Mouse (Mus musculus) limb, embryonic 14.5 days (tissue): ENCODE results near the gene Cdh1. TPM values are rescaled to one million over a fixed set of nuclear protein-coding genes. Genes with fewer than 3 reads are reported as not detected.

Source experiments
- ATAC-seq: fragments of 200-750 bp; cut with Nextera tagmentation; 2 replicates; pipeline ENCODE4 v1.8.0; 2017; ENCODE audit warnings: low read depth, moderate number of reproducible peaks, moderate TSS enrichment; ENCODE audit not compliant: low FRiP score
- DNase-seq: peaks from one replicate; pipeline ENCODE4 v3.0.0-alpha.2; 2015; ENCODE audit warnings: low spot score
- H3K27ac ChIP-seq: fragments of 300-500 bp; sonication (generic); replicated peaks from 2 replicates; pipeline ENCODE4 v1.5.1; 2014; ENCODE audit warnings: low read depth, mild to moderate bottlenecking, low read length, moderate library complexity, mixed read lengths
- H3K27me3 ChIP-seq: fragments of 300-500 bp; sonication (generic); 2 replicates; pipeline ENCODE4 v1.6.1; 2014; ENCODE audit warnings: low read length, mixed read lengths; ENCODE audit not compliant: control insufficient read depth, insufficient read depth
- H3K36me3 ChIP-seq: fragments of 300-500 bp; sonication (generic); 2 replicates; pipeline ENCODE4 v1.6.1; 2014; ENCODE audit warnings: mild to moderate bottlenecking, low read length, moderate library complexity, mixed read lengths; ENCODE audit not compliant: control insufficient read depth, insufficient read depth
- H3K4me1 ChIP-seq: fragments of 300-500 bp; sonication (generic); 2 replicates; pipeline ENCODE4 v1.6.1; 2014; ENCODE audit warnings: antibody characterized with exemption, low read length, mixed read lengths; ENCODE audit not compliant: control insufficient read depth, insufficient read depth
- H3K4me2 ChIP-seq: fragments of 300-500 bp; sonication (generic); replicated peaks from 2 replicates; pipeline ENCODE4 v1.6.1; 2014; ENCODE audit warnings: low read depth, mild to moderate bottlenecking, low read length, moderate library complexity; ENCODE audit not compliant: severe bottlenecking
- H3K4me3 ChIP-seq: fragments of 300-500 bp; sonication (generic); replicated peaks from 2 replicates; pipeline ENCODE4 v1.5.1; 2014; ENCODE audit warnings: low read length
- H3K9ac ChIP-seq: fragments of 300-500 bp; sonication (generic); 2 replicates; pipeline ENCODE4 v1.6.1; 2014; ENCODE audit warnings: mild to moderate bottlenecking, low read depth, low read length, moderate library complexity; ENCODE audit not compliant: severe bottlenecking
- H3K9me3 ChIP-seq: fragments of 300-500 bp; sonication (generic); 2 replicates; pipeline ENCODE4 v1.6.1; 2016; ENCODE audit warnings: low read length; ENCODE audit not compliant: control insufficient read depth
- POLR2A ChIP-seq: fragments of 200-500 bp; IDR thresholded peaks from 2 replicates; pipeline ENCODE4 v1.8.0; 2012; ENCODE audit warnings: inconsistent platforms, mild to moderate bottlenecking, moderate library complexity, borderline replicate concordance; ENCODE audit not compliant: insufficient read depth, insufficient read length; ENCODE audit errors: extremely low read depth
- WGBS: fragments of 180-500 bp; shearing (Covaris S2); extraction: QIAGEN DNeasy Blood & Tissue Kit; methylation state at CpG from one replicate; pipeline ENCODE4 v1.1.7; 2014; 5-methylcytosine and 5-hydroxymethylcytosine counted together
- polyA plus RNA-seq, 2 experiments: library from polyadenylated mRNA; depleted of rRNA in 1 of 2; stranded (reverse) in 1 of 2; unstranded in 1 of 2; fragments of >200 nt; fragmentation: Nextera tagmentation in 1 of 2; extraction: Ambion mirVana in 1 of 2; gene quantifications; 2 replicates each; pipeline versions ENCODE4 v1.2.1 to v1.2.3; 2012 to 2014

Cdh1 gene
- polyA plus RNA-seq, 2 experiments: 25.2 to 58.6 TPM

- Histone ChIP-seq H3K9ac (no peak overlapping the region), H3K9me3 (no peaks in the 10 kb centered on the region), H3K27me3 (no peaks in the 10 kb centered on the region), H3K4me3 (no peak overlapping the region), H3K27ac (no peak overlapping the region), H3K36me3 (no peaks in the 10 kb centered on the region), H3K4me2 (no peak overlapping the region), H3K4me1 (no peaks in the 10 kb centered on the region)
- no peak for TF ChIP-seq POLR2A
- ATAC-seq: no peak
- DNase-seq: no peak
These were observed 52.9 kb downstream of the Cdh1 start for GRCm38 (mm10) chr8:106656046-106656445.

DNA sequence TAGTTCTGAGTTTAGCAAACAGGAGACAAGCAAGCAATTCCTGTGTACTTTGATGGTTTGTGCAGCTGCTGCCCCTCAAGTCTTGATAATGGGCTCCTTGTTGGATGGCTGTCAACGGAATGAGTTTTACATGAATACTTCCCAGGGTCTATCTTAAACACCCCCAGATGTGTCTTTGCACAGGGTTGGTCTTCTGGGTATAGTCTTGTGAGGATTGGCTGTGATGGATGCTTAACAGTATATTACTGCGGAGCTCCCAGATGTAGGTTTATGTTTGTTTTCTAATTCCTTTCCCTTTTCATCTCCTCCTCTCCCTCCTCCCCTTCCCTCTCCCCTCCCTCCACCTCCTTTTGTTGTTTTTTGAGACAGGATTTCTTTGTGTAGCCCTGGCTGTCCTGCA lies 69.6 kb downstream of the Cdh1 start:
- WGBS: 27% methylated on average over 2 of the region's 2 CpGs
- TF ChIP-seq POLR2A: no peak
- H3K4me1 ChIP-seq: no peaks in the 10 kb centered on the region

DNA sequence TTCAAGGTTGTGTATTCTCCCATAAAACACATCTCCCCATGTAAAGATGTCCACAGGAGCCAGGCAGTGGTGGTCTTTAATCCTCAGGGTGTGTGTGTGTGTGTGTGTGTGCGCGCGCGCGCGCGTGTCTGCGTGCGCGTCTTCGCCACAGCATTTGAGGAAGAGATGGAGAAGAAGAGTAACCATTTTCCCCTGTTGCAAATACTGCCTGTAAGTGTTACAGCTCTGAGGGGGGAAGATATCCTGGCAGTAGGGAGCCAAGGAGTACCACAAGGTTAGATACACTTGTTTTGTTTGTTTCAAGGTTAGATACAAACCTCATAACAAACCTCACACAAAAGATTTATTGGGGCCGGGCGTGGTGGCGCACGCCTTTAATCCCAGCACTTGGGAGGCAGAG lies 71.2 kb downstream of the Cdh1 start:
- H3K27ac ChIP-seq: no peak overlapping the region
- no peak overlapping the region for H3K4me3 ChIP-seq
- no peak for ATAC-seq
- no peak for DNase-seq
- 98% methylated on average over 15 of the region's 15 CpGs for WGBS
- H3K9me3 ChIP-seq: no peaks in the 10 kb centered on the region
- no peaks in the 10 kb centered on the region for H3K4me1 ChIP-seq
- no peak overlapping the region for H3K9ac ChIP-seq
- no peak for TF ChIP-seq POLR2A
- no peaks in the 10 kb centered on the region for H3K27me3 ChIP-seq
- no peak overlapping the region for H3K4me2 ChIP-seq
- H3K36me3 ChIP-seq: no peaks in the 10 kb centered on the region

More for the DNA sequence above, 69.6 kb downstream of the Cdh1 start:
- no peaks in the 10 kb centered on the region for H3K27me3 ChIP-seq
- DNase-seq (peak; percentile 26), ATAC-seq (peak; percentile 50; the same call in 1 of the 2 replicates)
- H3K9ac ChIP-seq: no peak overlapping the region
- H3K9me3 ChIP-seq: no peaks in the 10 kb centered on the region
- H3K27ac ChIP-seq: no peak overlapping the region
- H3K4me2 ChIP-seq: no peak overlapping the region
- H3K36me3 ChIP-seq: no peaks in the 10 kb centered on the region
- no peak overlapping the region for H3K4me3 ChIP-seq

DNA sequence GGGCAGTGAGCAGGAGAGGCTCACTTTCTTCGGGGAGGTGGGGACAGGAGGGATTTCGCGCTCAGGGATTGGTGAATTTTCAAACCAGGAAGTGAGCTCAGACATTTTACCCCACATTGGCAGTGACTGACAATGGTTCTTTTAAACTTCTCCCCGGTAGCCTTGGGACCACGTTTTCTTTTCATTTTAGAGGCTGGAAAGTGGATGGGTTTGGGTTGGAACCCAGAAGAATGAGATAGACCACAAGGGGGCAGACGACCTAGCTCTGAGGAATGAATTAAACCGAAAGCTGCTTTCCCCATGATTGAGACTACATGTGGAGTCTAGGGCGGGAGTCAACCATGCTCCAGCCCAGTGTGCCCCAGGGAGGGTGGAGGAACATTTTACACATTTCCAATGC lies 71.7 kb downstream of the Cdh1 start:
- no peak overlapping the region for H3K4me3 ChIP-seq
- no peaks in the 10 kb centered on the region for H3K4me1 ChIP-seq
- no peak for ATAC-seq
- TF ChIP-seq POLR2A: no peak
- H3K27ac ChIP-seq: no peak overlapping the region
- H3K36me3 ChIP-seq: no peaks in the 10 kb centered on the region
- no peak overlapping the region for H3K9ac ChIP-seq
- WGBS: 74% methylated on average over 8 of the region's 8 CpGs
- no peak for DNase-seq
- H3K4me2 ChIP-seq: no peak overlapping the region
- no peaks in the 10 kb centered on the region for H3K9me3 ChIP-seq
- H3K27me3 ChIP-seq: no peaks in the 10 kb centered on the region

DNA sequence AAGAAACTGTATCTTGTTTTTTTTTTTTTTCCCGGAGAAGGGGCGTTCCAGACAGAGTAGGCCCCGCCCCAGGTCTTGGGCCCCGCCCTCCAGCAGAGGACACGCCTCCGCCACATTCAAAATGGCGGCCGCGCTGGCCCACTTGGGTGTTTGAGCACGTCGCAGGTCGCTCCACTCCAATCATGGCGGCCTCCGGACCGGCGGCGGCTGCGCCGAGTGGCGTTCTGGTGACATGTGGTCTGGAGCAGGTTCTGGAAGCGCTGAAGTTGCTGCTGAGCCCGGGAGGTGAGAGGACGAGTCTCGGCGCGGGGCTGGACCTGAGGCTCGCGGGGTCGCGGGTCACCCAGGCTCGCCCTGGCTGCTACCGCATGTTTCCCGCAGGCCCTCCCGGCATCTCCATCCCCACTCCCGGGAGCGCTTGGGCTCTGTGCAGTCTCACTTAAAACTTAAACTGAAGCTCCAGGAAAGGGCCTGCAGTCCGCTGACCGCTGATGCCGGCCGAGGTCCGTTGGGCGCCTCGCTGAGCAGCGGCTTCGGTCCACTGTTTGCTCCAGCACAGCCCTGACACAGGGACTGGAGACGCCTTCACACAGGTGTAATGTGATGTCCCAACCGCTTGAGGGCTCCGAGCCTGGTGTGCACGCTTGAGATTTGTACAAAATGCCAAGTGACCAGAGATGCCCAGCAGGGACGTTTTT lies 80.0 kb downstream of the Cdh1 start, which contains the start of gene Tango6:
Gene Tango6, plus strand, starts transcription at position 98 of the 698 bp plus-strand sequence.
- Histone ChIP-seq H3K36me3 (no peaks in the 10 kb centered on the region), H3K4me3 (peak within 1 kb of the TSS; percentile 64), H3K4me2 (peak within 1 kb of the TSS; percentile 52), H3K9ac (peak within 1 kb of the TSS; percentile 78), H3K27me3 (no peaks in the 10 kb centered on the region), H3K4me1 (no peaks in the 10 kb centered on the region), H3K27ac (peak within 1 kb of the TSS; percentile 89), H3K9me3 (no peaks in the 10 kb centered on the region)
- peak; percentile 88 for DNase-seq
- TF ChIP-seq POLR2A: peak; percentile 96
- WGBS: under 1% methylated on average over 43 of the region's 50 CpGs
- ATAC-seq: peak; percentile 96
